Mouse (Mus musculus): Measurements from ENCODE around the gene Dynlt1b. TPM values are rescaled to one million over a fixed set of nuclear protein-coding genes. Genes with fewer than 3 reads are reported as not detected.
"Not testable (repeated sequence)": the region's sequence is repeated elsewhere in the genome, so short reads cannot be mapped to it uniquely, and the experiment has no call there.

Dynlt1b gene
- polyA plus RNA-seq, 1 experiment from 2014 or later: 627 TPM

GRCm38 (mm10) chr17:6477026-6477425 lies 47.1 kb downstream of the Dynlt1b start:
- H3K27ac ChIP-seq (ENCODE audit: low read length): peak overlapping the region; percentile 68; the same call in 1 of the 2 replicates
- not testable (repeated sequence) for H3K4me1 ChIP-seq (ENCODE audit: control insufficient read depth, insufficient read depth, low read length); H3K27me3 ChIP-seq (ENCODE audit: control insufficient read depth, insufficient read depth, low read length); H3K36me3 ChIP-seq (ENCODE audit: control insufficient read depth, insufficient read depth, low read length); H3K9me3 ChIP-seq (ENCODE audit: control insufficient read depth, low read depth, low read length)
- H3K4me3 ChIP-seq (ENCODE audit: low read depth, low read length): peak overlapping the region; percentile 51
- WGBS: under 1% methylated on average over 31 of the region's 42 CpGs
- peak; percentile 71 for ATAC-seq (ENCODE audit: insufficient number of reproducible peaks, insufficient read depth, low FRiP score, low read depth)
- H3K9ac ChIP-seq (replicated peaks; ENCODE audit: low read depth, low read length): peak overlapping the region; percentile 81
- peak overlapping the region; percentile 88 for H3K4me2 ChIP-seq (replicated peaks; ENCODE audit: low read depth, low read length)

- H3K4me2 ChIP-seq (replicated peaks; ENCODE audit: low read depth, low read length); H3K27ac ChIP-seq (ENCODE audit: low read length); ATAC-seq (ENCODE audit: insufficient number of reproducible peaks, insufficient read depth, low FRiP score, low read depth); H3K4me3 ChIP-seq (ENCODE audit: low read depth, low read length); H3K4me1 ChIP-seq (ENCODE audit: control insufficient read depth, insufficient read depth, low read length); H3K9ac ChIP-seq (replicated peaks; ENCODE audit: low read depth, low read length); H3K9me3 ChIP-seq (ENCODE audit: control insufficient read depth, low read depth, low read length); H3K36me3 ChIP-seq (ENCODE audit: control insufficient read depth, insufficient read depth, low read length); H3K27me3 ChIP-seq (ENCODE audit: control insufficient read depth, insufficient read depth, low read length): not testable (repeated sequence)
- 23% methylated on average over 3 of the region's 7 CpGs for WGBS
Observed at GRCm38 (mm10) chr17:6480855-6481589, 51.1 kb downstream of the Dynlt1b start.

- H3K4me3 ChIP-seq (ENCODE audit: low read depth, low read length); H3K27me3 ChIP-seq (ENCODE audit: control insufficient read depth, insufficient read depth, low read length); H3K36me3 ChIP-seq (ENCODE audit: control insufficient read depth, insufficient read depth, low read length); H3K9me3 ChIP-seq (ENCODE audit: control insufficient read depth, low read depth, low read length); ATAC-seq (ENCODE audit: insufficient number of reproducible peaks, insufficient read depth, low FRiP score, low read depth); H3K27ac ChIP-seq (ENCODE audit: low read length); H3K9ac ChIP-seq (replicated peaks; ENCODE audit: low read depth, low read length); H3K4me1 ChIP-seq (ENCODE audit: control insufficient read depth, insufficient read depth, low read length); H3K4me2 ChIP-seq (replicated peaks; ENCODE audit: low read depth, low read length): not testable (repeated sequence)
- WGBS: 85% methylated on average over 12 of the region's 12 CpGs
Observed at GRCm38 (mm10) chr17:6481590-6481963, 51.7 kb downstream of the Dynlt1b start.

- ATAC-seq (ENCODE audit: insufficient number of reproducible peaks, insufficient read depth, low FRiP score, low read depth); H3K9me3 ChIP-seq (ENCODE audit: control insufficient read depth, low read depth, low read length); H3K27ac ChIP-seq (ENCODE audit: low read length); H3K4me3 ChIP-seq (ENCODE audit: low read depth, low read length); H3K9ac ChIP-seq (replicated peaks; ENCODE audit: low read depth, low read length); H3K4me2 ChIP-seq (replicated peaks; ENCODE audit: low read depth, low read length); H3K4me1 ChIP-seq (ENCODE audit: control insufficient read depth, insufficient read depth, low read length); H3K36me3 ChIP-seq (ENCODE audit: control insufficient read depth, insufficient read depth, low read length); H3K27me3 ChIP-seq (ENCODE audit: control insufficient read depth, insufficient read depth, low read length): not testable (repeated sequence)
- WGBS: 87% methylated on average over 7 of the region's 8 CpGs
Observed at GRCm38 (mm10) chr17:6482248-6482647, 52.3 kb downstream of the Dynlt1b start.

Other genes with a start within 250 kb of the Dynlt1b start
- 26.5 and 26.6 TPM in 2 replicates for gene Tmem181a, start 173.3 kb upstream of the Dynlt1b start, polyA plus RNA-seq (2014; fragmentation: Nextera tagmentation; extraction: Ambion mirVana)
- 16.5 and 20.1 TPM in 2 replicates for gene Dynlt1a, start 112.6 kb upstream of the Dynlt1b start, polyA plus RNA-seq (2014; fragmentation: Nextera tagmentation; extraction: Ambion mirVana)
- 47.0 and 47.5 TPM in 2 replicates for gene Dynlt1c, start 171.6 kb downstream of the Dynlt1b start, polyA plus RNA-seq (2014; fragmentation: Nextera tagmentation; extraction: Ambion mirVana)
- gene Dynlt1f, start 225.8 kb downstream of the Dynlt1b start, polyA plus RNA-seq (2014; fragmentation: Nextera tagmentation; extraction: Ambion mirVana): 302 and 326 TPM in 2 replicates
- gene Sytl3, start 229.0 kb downstream of the Dynlt1b start, polyA plus RNA-seq (2014; fragmentation: Nextera tagmentation; extraction: Ambion mirVana): 0.55 and 0.90 TPM in 2 replicates